Mouse (Mus musculus) lung, postnatal 0 days (tissue): ENCODE data around the gene Pomt1. TPM values are rescaled to one million over a fixed set of nuclear protein-coding genes. Genes with fewer than 3 reads are reported as not detected.

ENCODE experiments used
- ATAC-seq: fragments of 200-750 bp; cut with Nextera tagmentation; 2 replicates; pipeline ENCODE4 v1.8.0; 2017; ENCODE audit warnings: moderate library complexity
- DNase-seq: peaks from one replicate; pipeline ENCODE4 v3.0.0-alpha.2; 2016; ENCODE audit warnings: low spot score
- H3K27ac ChIP-seq: fragments of 300-500 bp; sonication (generic); 2 replicates; pipeline ENCODE4 v1.5.1; 2014; ENCODE audit warnings: antibody characterized with exemption, mild to moderate bottlenecking, low read length, mixed read lengths
- H3K27me3 ChIP-seq: fragments of 300-500 bp; sonication (generic); replicated peaks from 2 replicates; pipeline ENCODE4 v1.6.1; 2014; ENCODE audit warnings: low read length, mixed read lengths; ENCODE audit not compliant: insufficient read depth
- H3K36me3 ChIP-seq: fragments of 300-500 bp; sonication (generic); 2 replicates; pipeline ENCODE4 v1.6.1; 2014; ENCODE audit warnings: low read length, mixed read lengths; ENCODE audit not compliant: insufficient read depth
- H3K4me1 ChIP-seq: fragments of 300-500 bp; sonication (generic); 2 replicates; pipeline ENCODE4 v1.6.1; 2014; ENCODE audit warnings: antibody characterized with exemption, low read depth, low read length, mixed read lengths; ENCODE audit not compliant: insufficient read depth
- H3K4me2 ChIP-seq: fragments of 300-500 bp; sonication (generic); replicated peaks from 2 replicates; pipeline ENCODE4 v1.6.1; 2014; ENCODE audit warnings: low read depth, mild to moderate bottlenecking, low read length, moderate library complexity, mixed read lengths
- H3K4me3 ChIP-seq: fragments of 300-500 bp; sonication (generic); 2 replicates; pipeline ENCODE4 v1.5.1; 2014; ENCODE audit warnings: low read depth, low read length
- H3K9ac ChIP-seq: fragments of 300-500 bp; sonication (generic); replicated peaks from 2 replicates; pipeline ENCODE4 v1.6.1; 2014; ENCODE audit warnings: low read depth, mild to moderate bottlenecking
- H3K9me3 ChIP-seq: fragments of 300-500 bp; sonication (generic); 2 replicates; pipeline ENCODE4 v1.6.1; 2016; ENCODE audit warnings: low read length, mixed read lengths
- CTCF ChIP-seq: IDR thresholded peaks from 2 replicates; pipeline ENCODE4 v1.5.1; 2016; ENCODE audit warnings: antibody characterized with exemption, mild to moderate bottlenecking
- EP300 ChIP-seq: IDR thresholded peaks from 2 replicates; pipeline ENCODE4 v1.6.1; 2016; ENCODE audit warnings: antibody characterized with exemption, mild to moderate bottlenecking, control low read depth
- WGBS: fragments of 180-500 bp; shearing (Covaris S2); extraction: QIAGEN DNeasy Blood & Tissue Kit; methylation state at CpG from one replicate; pipeline ENCODE4 v1.1.7; 2014; 5-methylcytosine and 5-hydroxymethylcytosine counted together
- polyA plus RNA-seq: library from polyadenylated mRNA; unstranded; fragments of >200 nt; fragmentation: Nextera tagmentation; extraction: Ambion mirVana; gene quantifications from 2 replicates; pipeline ENCODE4 v1.2.1, GENCODE M21; 2015

Pomt1 gene
- polyA plus RNA-seq, 1 experiment from 2014 or later, result 9.2 TPM

DNA sequence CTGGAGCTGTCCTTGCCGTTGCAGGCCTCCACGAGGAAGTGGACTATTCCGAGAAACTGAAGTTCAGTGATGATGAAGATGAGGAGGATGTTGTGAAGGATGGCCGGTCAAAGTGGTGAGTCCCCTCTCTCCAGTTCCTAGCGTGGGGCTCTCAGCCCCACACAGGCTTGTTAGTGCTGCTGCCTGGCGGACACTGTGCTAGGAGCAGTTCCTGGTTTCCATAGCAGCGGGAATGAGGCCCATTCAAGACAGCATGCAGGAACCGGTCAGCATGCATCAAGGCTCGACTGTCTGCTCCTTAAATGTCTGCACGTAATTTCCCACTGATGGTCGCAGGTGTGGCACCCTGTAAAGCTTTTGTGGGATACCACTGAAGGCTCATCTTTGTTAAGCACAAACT is 37.4 kb upstream of the Pomt1 start:
- H3K9ac ChIP-seq, result no peak overlapping the region
- no peaks in the 10 kb centered on the region for H3K4me1 ChIP-seq
- H3K9me3 ChIP-seq, result no peaks in the 10 kb centered on the region
- TF ChIP-seq CTCF, result no peak
- TF ChIP-seq EP300, result no peak
- no peak overlapping the region for H3K27ac ChIP-seq
- no peak for ATAC-seq
- WGBS, result 81% methylated on average over 11 of the region's 11 CpGs
- DNase-seq, result no peak
- H3K4me3 ChIP-seq, result no peak overlapping the region
- H3K27me3 ChIP-seq, result no peaks in the 10 kb centered on the region
- peaks cover 63% of the 10 kb centered on the region for H3K36me3 ChIP-seq
- no peak overlapping the region for H3K4me2 ChIP-seq

GRCm38 (mm10) chr2:32200033-32200432 is 36.4 kb upstream of the Pomt1 start:
- 79% methylated on average over 4 of the region's 4 CpGs for WGBS
- Histone ChIP-seq H3K36me3 (peaks cover 63% of the 10 kb centered on the region), H3K4me1 (no peaks in the 10 kb centered on the region), H3K4me2 (no peak overlapping the region), H3K27ac (no peak overlapping the region), H3K9me3 (no peaks in the 10 kb centered on the region), H3K4me3 (no peak overlapping the region), H3K9ac (no peak overlapping the region), H3K27me3 (no peaks in the 10 kb centered on the region)
- no peak for TF ChIP-seq CTCF
- no peak for TF ChIP-seq EP300
- DNase-seq, result no peak
- no peak for ATAC-seq

DNA sequence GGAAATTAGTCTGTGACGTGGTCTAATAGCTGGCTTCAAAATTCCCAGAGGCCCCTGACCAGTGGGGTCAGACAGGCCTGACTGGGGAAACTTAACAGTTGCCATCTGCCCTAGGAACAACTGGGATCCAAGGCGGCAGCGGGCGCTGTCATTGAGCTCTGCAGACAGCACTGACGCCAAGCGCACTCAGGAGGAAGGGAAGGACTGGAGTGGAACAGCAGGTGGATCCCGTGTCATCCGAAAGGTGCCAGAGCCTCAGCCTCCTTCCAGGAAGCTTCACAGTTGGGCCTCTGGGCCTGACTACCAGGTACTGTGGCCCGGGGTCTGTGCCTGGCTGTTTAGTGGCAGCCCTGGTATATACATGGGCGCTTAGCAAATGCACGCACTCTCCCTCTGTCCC is 35.7 kb upstream of the Pomt1 start:
- DNase-seq (no peak), ATAC-seq (no peak)
- Histone ChIP-seq H3K27me3 (no peaks in the 10 kb centered on the region), H3K9ac (no peak overlapping the region), H3K36me3 (peaks cover 65% of the 10 kb centered on the region), H3K9me3 (no peaks in the 10 kb centered on the region), H3K4me2 (no peak overlapping the region), H3K4me3 (no peak overlapping the region), H3K4me1 (no peaks in the 10 kb centered on the region), H3K27ac (no peak overlapping the region)
- WGBS, result 86% methylated on average over 11 of the region's 11 CpGs
- TF ChIP-seq EP300, result no peak
- no peak for TF ChIP-seq CTCF

- Histone ChIP-seq H3K4me2 (no peak overlapping the region), H3K36me3 (peaks cover 63% of the 10 kb centered on the region), H3K4me1 (no peaks in the 10 kb centered on the region), H3K27me3 (no peaks in the 10 kb centered on the region), H3K9me3 (no peaks in the 10 kb centered on the region), H3K27ac (no peak overlapping the region), H3K4me3 (no peak overlapping the region), H3K9ac (no peak overlapping the region)
- ATAC-seq (no peak), DNase-seq (no peak)
- WGBS, result 64% methylated on average over 7 of the region's 7 CpGs
- TF ChIP-seq EP300 (no peak), CTCF (no peak)
These were observed 34.9 kb upstream of the Pomt1 start for GRCm38 (mm10) chr2:32201527-32201926.

DNA sequence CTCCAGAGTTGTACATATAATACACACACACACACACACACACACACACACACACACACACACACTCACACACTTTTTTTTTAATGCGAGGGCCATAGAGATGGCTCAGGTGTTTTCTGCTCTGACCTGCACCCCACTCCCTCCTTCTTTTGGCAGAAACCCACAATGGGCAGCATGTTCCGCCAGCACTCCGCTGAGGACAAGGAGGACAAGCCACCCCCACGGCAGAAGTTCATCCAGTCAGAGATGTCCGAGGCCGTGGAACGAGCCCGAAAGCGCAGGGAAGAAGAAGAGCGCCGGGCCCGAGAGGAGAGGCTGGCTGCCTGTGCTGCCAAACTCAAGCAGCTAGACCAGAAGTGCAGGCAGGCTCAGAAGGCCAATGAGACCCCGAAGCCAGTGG is 32.5 kb upstream of the Pomt1 start:
- ATAC-seq (no peak), DNase-seq (no peak)
- Histone ChIP-seq H3K9me3 (no peaks in the 10 kb centered on the region), H3K4me2 (no peak overlapping the region), H3K9ac (no peak overlapping the region), H3K4me3 (no peak overlapping the region), H3K36me3 (peaks cover 68% of the 10 kb centered on the region), H3K27me3 (no peaks in the 10 kb centered on the region), H3K4me1 (no peaks in the 10 kb centered on the region), H3K27ac (no peak overlapping the region)
- TF ChIP-seq EP300 (no peak), CTCF (no peak)
- WGBS, result 96% methylated on average over 13 of the region's 13 CpGs

- Histone ChIP-seq H3K4me1 (no peaks in the 10 kb centered on the region), H3K4me3 (no peak overlapping the region), H3K36me3 (peaks cover 74% of the 10 kb centered on the region), H3K4me2 (no peak overlapping the region), H3K9ac (no peak overlapping the region), H3K9me3 (no peaks in the 10 kb centered on the region), H3K27me3 (no peaks in the 10 kb centered on the region), H3K27ac (no peak overlapping the region)
- ATAC-seq (no peak), DNase-seq (no peak)
- WGBS, result 100% methylated on average over 1 of the region's 1 CpGs
- TF ChIP-seq EP300 (no peak), CTCF (no peak)
These were observed 28.7 kb upstream of the Pomt1 start for GRCm38 (mm10) chr2:32207682-32208081.

DNA sequence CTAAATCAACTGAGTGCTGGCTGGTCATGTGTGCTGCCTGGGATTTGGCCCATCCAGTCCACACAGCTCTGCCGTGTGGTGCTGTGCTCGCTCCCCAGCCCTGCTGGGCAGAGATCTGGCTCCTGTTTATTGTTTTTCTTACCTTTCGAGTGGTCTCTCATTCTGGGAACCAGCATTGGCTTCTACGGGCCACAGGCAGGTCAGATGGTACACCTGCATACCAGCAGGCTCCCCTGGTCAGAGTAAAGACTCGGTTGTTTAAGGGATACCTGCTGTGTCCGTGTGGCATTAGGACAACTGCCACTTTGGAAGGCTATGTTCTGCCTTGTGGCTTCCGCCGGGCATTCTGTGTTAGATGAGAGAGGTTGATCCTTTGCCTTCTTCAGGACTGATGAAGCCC is 24.7 kb upstream of the Pomt1 start:
- Histone ChIP-seq H3K27me3 (no peaks in the 10 kb centered on the region), H3K9ac (no peak overlapping the region), H3K27ac (no peak overlapping the region), H3K36me3 (peaks cover 76% of the 10 kb centered on the region), H3K4me3 (no peak overlapping the region), H3K4me1 (no peaks in the 10 kb centered on the region), H3K9me3 (no peaks in the 10 kb centered on the region), H3K4me2 (no peak overlapping the region)
- no peak for TF ChIP-seq CTCF
- TF ChIP-seq EP300, result no peak
- ATAC-seq (no peak), DNase-seq (no peak)
- WGBS, result 90% methylated on average over 8 of the region's 8 CpGs
